Mouse (Mus musculus) adrenal gland, postnatal 0 days (tissue): ENCODE results near the gene Celf1. TPM values are rescaled to one million over a fixed set of nuclear protein-coding genes. Genes with fewer than 3 reads are reported as not detected.

ENCODE experiments used
- polyA plus RNA-seq: library from polyadenylated mRNA; unstranded; fragments of >200 nt; fragmentation: Nextera tagmentation; extraction: Ambion mirVana; gene quantifications from 2 replicates; pipeline ENCODE4 v1.2.1, GENCODE M21; 2015

The Celf1 gene
- 25.1 and 36.9 TPM in 2 replicates for polyA plus RNA-seq

GRCm38 (mm10) chr2:90940233-90941229, at the start of gene Celf1:
Gene Celf1, plus strand, starts transcription at chr2:90940382.

GRCm38 (mm10) chr2:90904076-90904855, 35.9 kb upstream of the Celf1 start, which contains the start of the genes Kbtbd4 and Ndufs3:
Gene Kbtbd4, plus strand, starts transcription at chr2:90904740.
Gene Ndufs3, minus strand, starts transcription at chr2:90904827.

DNA sequence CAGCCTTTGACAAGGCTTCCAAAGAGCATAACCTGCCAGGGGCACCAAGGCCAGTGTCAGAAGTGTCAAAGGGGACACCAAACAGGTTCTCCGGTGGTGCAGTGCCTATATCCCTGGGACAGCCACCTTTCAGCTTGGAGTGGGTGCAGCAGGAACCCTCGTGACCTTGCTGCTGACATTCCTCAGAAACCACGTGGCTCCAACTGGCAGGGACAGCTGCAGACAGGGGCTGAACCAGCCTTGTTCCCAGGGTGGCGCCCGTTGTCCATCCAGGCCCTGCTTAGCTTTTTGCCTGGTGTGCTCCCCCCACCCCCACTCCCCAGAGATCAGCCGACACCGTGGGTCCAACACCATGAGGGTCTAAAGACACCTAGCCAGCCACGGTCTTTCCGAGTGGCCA, 95.2 kb downstream of the Celf1 start, which contains the start of gene Rapsn:
Gene Rapsn (plus strand): TSS at position 236 of the 400 bp plus-strand sequence.

GRCm38 (mm10) chr2:91053934-91054382, 113.8 kb downstream of the Celf1 start, which contains the start of gene Psmc3:
Gene Psmc3, plus strand, starts transcription at chr2:91054009.

Other genes starting within 250 kb of the Celf1 start
- 29.9 and 60.0 TPM in 2 replicates for gene Fnbp4, start 195.0 kb upstream of the Celf1 start, polyA plus RNA-seq
- 0.17 and 1.1 TPM in 2 replicates for gene Agbl2, start 157.7 kb upstream of the Celf1 start, polyA plus RNA-seq
- 145 and 195 TPM in 2 replicates for gene Mtch2, start 93.2 kb upstream of the Celf1 start, polyA plus RNA-seq
- gene C1qtnf4, start 54.5 kb upstream of the Celf1 start, polyA plus RNA-seq, result 19.2 and 33.7 TPM in 2 replicates
- 18.9 and 26.8 TPM in 2 replicates for gene Kbtbd4, start 35.6 kb upstream of the Celf1 start, polyA plus RNA-seq
- gene Ndufs3, start 35.6 kb upstream of the Celf1 start, polyA plus RNA-seq, result 248 and 388 TPM in 2 replicates
- gene Rapsn, start 95.2 kb downstream of the Celf1 start, polyA plus RNA-seq, result 2.7 and 3.5 TPM in 2 replicates
- gene Psmc3, start 113.6 kb downstream of the Celf1 start, polyA plus RNA-seq, result 219 and 226 TPM in 2 replicates
- gene Slc39a13, start 130.0 kb downstream of the Celf1 start, polyA plus RNA-seq, result 26.0 and 29.1 TPM in 2 replicates
- 10.3 and 10.7 TPM in 2 replicates for gene Spi1, start 142.0 kb downstream of the Celf1 start, polyA plus RNA-seq
- gene Mybpc3, start 177.8 kb downstream of the Celf1 start, polyA plus RNA-seq, result 0.06 and 0.41 TPM in 2 replicates
- gene Madd, start 243.5 kb downstream of the Celf1 start, polyA plus RNA-seq, result 8.3 and 9.3 TPM in 2 replicates